Comparison of ENCODE assay signal across 35 mouse cellular contexts in the genomic region with DNA sequence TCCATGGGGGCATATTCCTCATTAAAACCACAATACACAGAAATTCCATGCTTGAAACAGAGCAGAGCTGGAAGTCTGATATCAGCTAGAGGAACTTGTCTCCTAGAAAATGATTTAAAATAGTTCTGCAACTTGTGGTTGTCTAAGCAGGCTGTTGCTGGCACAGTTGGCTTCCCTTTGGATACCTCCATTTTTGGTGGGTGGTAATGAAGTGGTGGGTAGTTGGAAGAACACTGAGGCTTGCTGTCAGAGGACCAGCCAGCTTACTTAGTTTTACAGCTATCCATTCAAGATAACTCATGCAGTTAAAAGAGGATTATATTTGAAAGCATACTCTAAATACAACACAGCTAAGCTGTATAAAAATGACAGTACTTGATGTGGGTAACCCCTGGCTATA.
DNase-seq lines count a peak whose midpoint lies in the region; ATAC-seq and TF ChIP-seq lines count a peak whose summit lies in the region.
"Had no signal": no experiment of that assay in that cellular context is flagged by ENCODE, and none has a peak within 500 bp of the region (broad histone marks: within the 10 kb centered on the region; RNA-seq: fewer than 3 reads in every experiment).

No protein-coding gene starts in this region.

- H3K4me1 ChIP-seq in hindbrain, postnatal 0 days (ENCODE audit: insufficient read depth, low read length), result no peaks in the 10 kb centered on the region
- H3K4me1 ChIP-seq: embryonic facial prominence, embryonic 10.5 days; embryonic facial prominence, embryonic 15.5 days; forebrain, embryonic 12.5 days; hindbrain, embryonic 10.5 days; hindbrain, embryonic 15.5 days; kidney, embryonic 15.5 days; limb, embryonic 10.5 days; limb, embryonic 15.5 days; liver, embryonic 13.5 days; megakaryocyte, embryonic 14.5 days; midbrain, embryonic 12.5 days; neural tube, embryonic 12.5 days; stomach, embryonic 15.5 days had no signal

- H3K27me3 ChIP-seq in hindbrain, postnatal 0 days (ENCODE audit: insufficient read depth, low read length), result no peaks in the 10 kb centered on the region
- H3K27me3 ChIP-seq: embryonic facial prominence, embryonic 15.5 days; forebrain, embryonic 12.5 days; hindbrain, embryonic 15.5 days; kidney, embryonic 15.5 days; limb, embryonic 15.5 days; liver, embryonic 13.5 days; megakaryocyte, embryonic 14.5 days; midbrain, embryonic 12.5 days; neural tube, embryonic 12.5 days; stomach, embryonic 15.5 days had no signal

- H3K9me3 ChIP-seq in hindbrain, postnatal 0 days (ENCODE audit: low read length), result no peaks in the 10 kb centered on the region
- H3K9me3 ChIP-seq: embryonic facial prominence, embryonic 10.5 days; embryonic facial prominence, embryonic 15.5 days; forebrain, embryonic 12.5 days; hindbrain, embryonic 10.5 days; hindbrain, embryonic 15.5 days; kidney, embryonic 15.5 days; limb, embryonic 10.5 days; limb, embryonic 15.5 days; liver, embryonic 13.5 days; megakaryocyte, embryonic 14.5 days; midbrain, embryonic 12.5 days; neural tube, embryonic 12.5 days; stomach, embryonic 15.5 days had no signal

- DNase-seq in layer of hippocampus, adult 9-11 months, result peak; percentile 1
- DNase-seq in layer of hippocampus, postnatal 10 days (ENCODE audit: low spot score in 2 of 2), result no peak
- peak; percentile 12 to 16 for DNase-seq in right cerebral cortex, adult 2 months (ENCODE audit: low spot score in 2 of 2)
- DNase-seq in right cerebral cortex, postnatal 4 days, result no peak
- peak; percentile 10 for DNase-seq in right cerebral cortex, postnatal 25 days
- DNase-seq in thymus, postnatal 25 days, result no peak
- DNase-seq in hindbrain, postnatal 0 days (ENCODE audit: low spot score), result no peak
- DNase-seq: adrenal gland, postnatal 14 days; cerebellum, adult 18-20 months; cerebellum, postnatal 10 days; forebrain, postnatal 0 days; gastrocnemius, postnatal 14 days; heart, postnatal 14 days; kidney, adult 18-20 months; kidney, postnatal 25 days; liver, embryonic 13.5 days; lung, adult 18-20 months; lung, postnatal 4 days; thymus, adult 18-20 months; thymus, postnatal 36 days had no signal

- H3K27ac ChIP-seq in hindbrain, postnatal 0 days, result no peak overlapping the region
- H3K27ac ChIP-seq: embryonic facial prominence, embryonic 10.5 days; embryonic facial prominence, embryonic 15.5 days; forebrain, embryonic 12.5 days; hindbrain, embryonic 10.5 days; hindbrain, embryonic 15.5 days; kidney, embryonic 15.5 days; limb, embryonic 10.5 days; limb, embryonic 15.5 days; liver, embryonic 13.5 days; midbrain, embryonic 12.5 days; neural tube, embryonic 12.5 days; stomach, embryonic 15.5 days had no signal

- no peaks in the 10 kb centered on the region for H3K36me3 ChIP-seq in hindbrain, postnatal 0 days (ENCODE audit: insufficient read depth, low read length)
- H3K36me3 ChIP-seq: embryonic facial prominence, embryonic 10.5 days; embryonic facial prominence, embryonic 15.5 days; forebrain, embryonic 12.5 days; hindbrain, embryonic 10.5 days; hindbrain, embryonic 15.5 days; kidney, embryonic 15.5 days; limb, embryonic 10.5 days; limb, embryonic 15.5 days; liver, embryonic 13.5 days; midbrain, embryonic 12.5 days; neural tube, embryonic 12.5 days; stomach, embryonic 15.5 days had no signal

- no peak for TF ChIP-seq CTCF in hindbrain, postnatal 0 days (IDR thresholded peaks at IDR 0.05; ENCODE audit: low read depth)

- H3K9ac ChIP-seq in hindbrain, postnatal 0 days (replicated peaks; ENCODE audit: low read length), result no peak overlapping the region
- H3K9ac ChIP-seq: embryonic facial prominence, embryonic 15.5 days; forebrain, embryonic 12.5 days; forebrain, postnatal 0 days; hindbrain, embryonic 15.5 days; kidney, embryonic 15.5 days; limb, embryonic 15.5 days; liver, embryonic 13.5 days; midbrain, embryonic 12.5 days; neural tube, embryonic 12.5 days; stomach, embryonic 15.5 days had no signal

- H3K4me2 ChIP-seq in hindbrain, postnatal 0 days (ENCODE audit: low read depth, low read length), result no peak overlapping the region
- H3K4me2 ChIP-seq: embryonic facial prominence, embryonic 15.5 days; forebrain, embryonic 12.5 days; hindbrain, embryonic 15.5 days; kidney, embryonic 15.5 days; limb, embryonic 15.5 days; liver, embryonic 13.5 days; midbrain, embryonic 12.5 days; neural tube, embryonic 12.5 days; stomach, embryonic 15.5 days had no signal

- H3K4me3 ChIP-seq in hindbrain, postnatal 0 days (ENCODE audit: low read length), result no peak overlapping the region
- H3K4me3 ChIP-seq: embryonic facial prominence, embryonic 10.5 days; embryonic facial prominence, embryonic 15.5 days; forebrain, embryonic 12.5 days; hindbrain, embryonic 10.5 days; hindbrain, embryonic 15.5 days; kidney, embryonic 15.5 days; limb, embryonic 10.5 days; limb, embryonic 15.5 days; liver, embryonic 13.5 days; megakaryocyte, embryonic 14.5 days; midbrain, embryonic 12.5 days; myocyte; neural tube, embryonic 12.5 days; stomach, embryonic 15.5 days had no signal

- ATAC-seq in hindbrain, postnatal 0 days, result no peak
- ATAC-seq: CD4-positive, CD25-positive, alpha-beta regulatory T cell, adult 4 months; forebrain, postnatal 0 days; lung, postnatal 0 days had no signal

Comparison
In these comparisons a context has a peak if more than half of its experiments do, and no peak if none do; other contexts are left out.
1. DNase-seq: peak in layer of hippocampus, adult 9-11 months (single experiment), right cerebral cortex, adult 2 months (2 of 2) and right cerebral cortex, postnatal 25 days (single experiment); none in layer of hippocampus, postnatal 10 days (0 of 2), right cerebral cortex, postnatal 4 days (single experiment), thymus, postnatal 25 days (single experiment) and hindbrain, postnatal 0 days (single experiment).